Mouse (Mus musculus): ENCODE measurements around the gene Lama4. TPM values are rescaled to one million over a fixed set of nuclear protein-coding genes. Genes with fewer than 3 reads are reported as not detected.

Gene Lama4
- total and polyA plus RNA-seq, 2 experiments from 2014 or later, result 10.4 to 22.6 TPM

GRCm38 (mm10) chr10:39029297-39030147 is 64.2 kb downstream of the Lama4 start:
- H3K4me2 ChIP-seq (ENCODE audit: low read depth), result no peak overlapping the region
- H3K4me3 ChIP-seq (ENCODE audit: low read depth, low read length), result no peak overlapping the region
- H3K4me1 ChIP-seq (ENCODE audit: insufficient read depth), result peaks cover 2% of the 10 kb centered on the region; the same call in 1 of the 2 replicates
- no peak for TF ChIP-seq CTCF (IDR thresholded peaks at IDR 0.05; ENCODE audit: low read depth)
- WGBS, result 77% methylated on average over 6 of the region's 6 CpGs
- no peak for ATAC-seq
- no peak overlapping the region for H3K27ac ChIP-seq (ENCODE audit: low read depth, low read length)
- no peaks in the 10 kb centered on the region for H3K27me3 ChIP-seq (ENCODE audit: insufficient read depth, low read length)
- H3K9ac ChIP-seq, result no peak overlapping the region
- no peak for DNase-seq
- H3K36me3 ChIP-seq (ENCODE audit: insufficient read depth), result no peaks in the 10 kb centered on the region
- H3K9me3 ChIP-seq (ENCODE audit: low read length), result no peaks in the 10 kb centered on the region

- ATAC-seq (no peak), DNase-seq (no peak)
- H3K36me3 ChIP-seq (ENCODE audit: insufficient read depth), result no peaks in the 10 kb centered on the region
- H3K4me2 ChIP-seq (ENCODE audit: low read depth), result no peak overlapping the region
- no peak overlapping the region for H3K4me3 ChIP-seq (ENCODE audit: low read depth, low read length)
- no peak for TF ChIP-seq CTCF (IDR thresholded peaks at IDR 0.05; ENCODE audit: low read depth)
- no peaks in the 10 kb centered on the region for H3K27me3 ChIP-seq (ENCODE audit: insufficient read depth, low read length)
- H3K9ac ChIP-seq, result no peak overlapping the region
- no peak overlapping the region for H3K27ac ChIP-seq (ENCODE audit: low read depth, low read length)
- no peaks in the 10 kb centered on the region for H3K9me3 ChIP-seq (ENCODE audit: low read length)
- WGBS, result 94% methylated on average over 14 of the region's 14 CpGs
- peaks cover 2% of the 10 kb centered on the region; the same call in 1 of the 2 replicates for H3K4me1 ChIP-seq (ENCODE audit: insufficient read depth)
Measured at GRCm38 (mm10) chr10:39030148-39030685, 64.9 kb downstream of the Lama4 start.

- 58% methylated on average over 4 of the region's 4 CpGs for WGBS
- DNase-seq (peak; percentile 55), ATAC-seq (no peak)
Measured at GRCm38 (mm10) chr10:39039564-39039963, 74.2 kb downstream of the Lama4 start.

GRCm38 (mm10) chr10:39040026-39040425 is 74.7 kb downstream of the Lama4 start:
- Histone ChIP-seq H3K9me3 (ENCODE audit: low read length) (no peaks in the 10 kb centered on the region), H3K4me1 (ENCODE audit: insufficient read depth) (no peaks in the 10 kb centered on the region), H3K27me3 (ENCODE audit: insufficient read depth, low read length) (no peaks in the 10 kb centered on the region), H3K4me3 (ENCODE audit: low read depth, low read length) (no peak overlapping the region), H3K4me2 (ENCODE audit: low read depth) (no peak overlapping the region), H3K36me3 (ENCODE audit: insufficient read depth) (no peaks in the 10 kb centered on the region), H3K27ac (ENCODE audit: low read depth, low read length) (no peak overlapping the region), H3K9ac (no peak overlapping the region)
- ATAC-seq, result no peak
- WGBS, result 81% methylated on average over 5 of the region's 5 CpGs
- TF ChIP-seq CTCF (IDR thresholded peaks at IDR 0.05; ENCODE audit: low read depth), result no peak
- DNase-seq, result no peak

More at GRCm38 (mm10) chr10:39039564-39039963, 74.2 kb downstream of the Lama4 start:
- Histone ChIP-seq H3K27me3 (ENCODE audit: insufficient read depth, low read length) (no peaks in the 10 kb centered on the region), H3K4me2 (ENCODE audit: low read depth) (no peak overlapping the region), H3K9ac (no peak overlapping the region), H3K27ac (ENCODE audit: low read depth, low read length) (no peak overlapping the region), H3K9me3 (ENCODE audit: low read length) (no peaks in the 10 kb centered on the region), H3K4me1 (ENCODE audit: insufficient read depth) (no peaks in the 10 kb centered on the region), H3K36me3 (ENCODE audit: insufficient read depth) (no peaks in the 10 kb centered on the region), H3K4me3 (ENCODE audit: low read depth, low read length) (no peak overlapping the region)
- TF ChIP-seq CTCF (IDR thresholded peaks at IDR 0.05; ENCODE audit: low read depth), result peak; percentile 65

GRCm38 (mm10) chr10:39044476-39044995 is 79.2 kb downstream of the Lama4 start:
- TF ChIP-seq CTCF (IDR thresholded peaks at IDR 0.05; ENCODE audit: low read depth), result no peak
- Histone ChIP-seq H3K27ac (ENCODE audit: low read depth, low read length) (no peak overlapping the region), H3K4me2 (ENCODE audit: low read depth) (no peak overlapping the region), H3K4me1 (ENCODE audit: insufficient read depth) (no peaks in the 10 kb centered on the region), H3K9me3 (ENCODE audit: low read length) (no peaks in the 10 kb centered on the region), H3K27me3 (ENCODE audit: insufficient read depth, low read length) (no peaks in the 10 kb centered on the region), H3K36me3 (ENCODE audit: insufficient read depth) (no peaks in the 10 kb centered on the region), H3K4me3 (ENCODE audit: low read depth, low read length) (no peak overlapping the region), H3K9ac (no peak overlapping the region)
- peak; percentile 14; the same call in 1 of the 2 replicates for ATAC-seq
- no peak for DNase-seq
- 64% methylated on average over 3 of the region's 3 CpGs for WGBS

GRCm38 (mm10) chr10:39045111-39045510 is 79.8 kb downstream of the Lama4 start:
- Histone ChIP-seq H3K9me3 (ENCODE audit: low read length) (no peaks in the 10 kb centered on the region), H3K4me1 (ENCODE audit: insufficient read depth) (no peaks in the 10 kb centered on the region), H3K4me3 (ENCODE audit: low read depth, low read length) (no peak overlapping the region), H3K9ac (no peak overlapping the region), H3K27me3 (ENCODE audit: insufficient read depth, low read length) (no peaks in the 10 kb centered on the region), H3K36me3 (ENCODE audit: insufficient read depth) (no peaks in the 10 kb centered on the region), H3K27ac (ENCODE audit: low read depth, low read length) (no peak overlapping the region), H3K4me2 (ENCODE audit: low read depth) (no peak overlapping the region)
- TF ChIP-seq CTCF (IDR thresholded peaks at IDR 0.05; ENCODE audit: low read depth), result no peak
- WGBS, result 77% methylated on average over 1 of the region's 1 CpGs
- DNase-seq, result no peak
- no peak for ATAC-seq

GRCm38 (mm10) chr10:39047775-39048174 is 82.5 kb downstream of the Lama4 start:
- H3K4me1 ChIP-seq (ENCODE audit: insufficient read depth), result no peaks in the 10 kb centered on the region
- no peak for TF ChIP-seq CTCF (IDR thresholded peaks at IDR 0.05; ENCODE audit: low read depth)
- ATAC-seq (no peak), DNase-seq (no peak)
- H3K4me2 ChIP-seq (ENCODE audit: low read depth), result no peak overlapping the region
- no peaks in the 10 kb centered on the region for H3K27me3 ChIP-seq (ENCODE audit: insufficient read depth, low read length)
- no peaks in the 10 kb centered on the region for H3K36me3 ChIP-seq (ENCODE audit: insufficient read depth)
- WGBS, result 57% methylated on average over 10 of the region's 10 CpGs
- H3K9ac ChIP-seq, result no peak overlapping the region
- H3K4me3 ChIP-seq (ENCODE audit: low read depth, low read length), result no peak overlapping the region
- no peak overlapping the region for H3K27ac ChIP-seq (ENCODE audit: low read depth, low read length)
- H3K9me3 ChIP-seq (ENCODE audit: low read length), result no peaks in the 10 kb centered on the region

Measured in forebrain, postnatal 0 days (tissue).